Mouse (Mus musculus) erythroblast, adult 5-6 weeks (primary cell): Measurements from ENCODE around the gene Arhgap1. TPM values are rescaled to one million over a fixed set of nuclear protein-coding genes. Genes with fewer than 3 reads are reported as not detected.

Source experiments
- ATAC-seq: replicated peaks from 2 replicates; pipeline ENCODE4 v1.8.0; 2016; ENCODE audit warnings: moderate number of reproducible peaks, mild to moderate bottlenecking, moderate TSS enrichment, inconsistent platforms; ENCODE audit not compliant: poor library complexity, low FRiP score, severe bottlenecking
- total RNA-seq, 2 experiments: library from RNA; stranded (forward) in 1 of 2; stranded (reverse) in 1 of 2; fragments of 150-400 nt in 1 of 2; fragments of 200-764, 138-1000 nt in 1 of 2; gene quantifications; 2 replicates each; pipeline versions ENCODE4 v1.2.3 to v1.2.4; 2015 to 2017; ENCODE audit warnings: low replicate concordance in 2 of 2

Arhgap1 gene
- total RNA-seq, 2 experiments from 2014 or later: 29.9 to 46.7 TPM

DNA sequence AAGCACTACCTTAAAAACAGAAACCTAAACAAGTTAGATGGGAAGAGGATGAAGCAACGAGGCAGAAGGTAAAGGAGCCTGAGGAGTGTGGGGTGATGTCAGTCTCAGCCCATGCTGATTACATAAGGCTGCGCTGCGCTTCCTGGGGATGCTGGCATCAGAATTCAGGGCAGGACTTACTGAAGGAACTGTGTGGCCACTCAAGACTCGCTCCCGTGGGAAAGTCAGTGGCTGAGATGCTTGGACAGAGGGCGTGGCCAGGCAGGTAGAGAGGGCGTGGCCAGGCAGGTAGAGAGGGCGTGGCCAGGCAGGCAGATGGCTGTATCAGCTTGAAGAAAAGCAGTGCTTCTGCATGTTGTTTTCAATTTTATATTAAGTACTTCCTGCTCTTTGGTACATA is 34.3 kb downstream of the Arhgap1 start:
- ATAC-seq: no peak

DNA sequence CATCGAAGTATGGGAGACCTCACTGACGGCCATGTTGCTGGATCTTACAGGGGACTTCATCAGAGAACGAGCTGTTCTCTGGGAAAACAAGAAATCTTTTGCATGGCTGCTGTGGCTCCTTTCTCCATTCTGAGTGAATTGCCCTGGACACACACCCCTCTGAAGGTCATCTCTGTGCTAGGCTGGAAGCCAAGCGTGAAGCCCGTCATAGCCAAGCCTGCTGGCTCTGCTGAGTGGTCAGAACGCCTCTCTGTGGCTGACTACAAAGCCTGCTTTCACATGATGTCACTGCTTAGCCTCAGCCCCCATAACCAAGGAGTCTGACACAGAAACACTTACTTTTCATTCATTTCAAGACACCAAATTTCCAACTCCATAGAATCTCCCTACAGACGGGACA is 39.8 kb downstream of the Arhgap1 start:
- ATAC-seq: no peak

DNA sequence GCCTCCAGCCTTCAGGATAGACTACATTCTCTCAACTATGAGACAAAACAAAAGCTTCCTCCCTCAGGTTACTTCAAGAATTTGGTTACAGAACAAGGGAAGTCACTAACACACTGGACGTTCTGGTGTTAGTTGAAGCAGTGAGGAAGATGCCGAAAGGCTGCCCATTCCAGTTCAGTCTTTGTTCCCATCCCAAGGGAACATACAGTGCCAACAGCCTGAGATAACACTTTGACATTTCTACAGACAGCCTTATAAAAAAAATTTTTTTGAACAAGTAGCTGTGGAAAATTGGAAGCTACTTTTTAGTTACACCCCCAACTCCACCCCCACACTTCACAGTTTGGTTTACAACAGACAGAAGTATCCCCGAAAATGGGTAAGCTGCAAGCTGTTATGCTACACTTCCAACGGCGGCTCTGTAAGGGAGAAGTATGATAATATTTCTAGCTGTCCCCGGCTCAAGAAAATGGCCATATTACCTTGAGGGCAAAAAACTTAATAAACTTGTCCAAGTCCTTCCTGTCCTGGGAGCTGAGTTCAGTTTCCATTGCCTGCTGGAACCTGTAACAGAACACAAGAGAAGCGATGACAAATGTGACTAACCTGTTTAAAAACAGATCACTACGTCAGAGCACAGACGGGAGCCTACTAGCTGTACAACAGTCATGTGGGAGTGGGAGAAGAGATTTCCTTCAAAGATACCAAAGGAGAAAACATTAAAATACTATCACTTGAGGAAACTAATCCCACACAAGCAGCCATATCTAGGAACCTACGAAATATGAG is 46.0 kb downstream of the Arhgap1 start:
- no peak for ATAC-seq

DNA sequence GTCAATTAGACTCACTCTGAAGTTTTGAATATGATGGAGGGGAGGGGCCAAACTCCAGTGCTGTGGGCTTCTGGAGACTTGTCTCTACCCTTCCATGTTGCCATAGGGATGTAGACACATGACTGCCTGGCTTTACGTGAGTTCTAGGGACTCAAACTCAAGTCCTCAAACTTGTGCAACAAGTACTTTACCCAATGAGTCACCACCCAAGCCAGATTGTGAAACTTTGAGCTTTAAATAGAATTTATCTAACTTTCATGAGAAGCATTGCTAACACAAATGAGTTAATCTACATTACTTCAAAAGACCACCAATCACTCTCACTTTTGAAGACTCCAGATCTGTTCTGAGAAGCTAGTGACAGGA is 46.5 kb downstream of the Arhgap1 start:
- ATAC-seq: no peak

- ATAC-seq: no peak
These were observed 49.6 kb downstream of the Arhgap1 start for GRCm38 (mm10) chr2:91699225-91699624.

- ATAC-seq: no peak
These were observed 51.7 kb downstream of the Arhgap1 start for GRCm38 (mm10) chr2:91701366-91701765.

GRCm38 (mm10) chr2:91705736-91706135 is 56.1 kb downstream of the Arhgap1 start:
- ATAC-seq: no peak

DNA sequence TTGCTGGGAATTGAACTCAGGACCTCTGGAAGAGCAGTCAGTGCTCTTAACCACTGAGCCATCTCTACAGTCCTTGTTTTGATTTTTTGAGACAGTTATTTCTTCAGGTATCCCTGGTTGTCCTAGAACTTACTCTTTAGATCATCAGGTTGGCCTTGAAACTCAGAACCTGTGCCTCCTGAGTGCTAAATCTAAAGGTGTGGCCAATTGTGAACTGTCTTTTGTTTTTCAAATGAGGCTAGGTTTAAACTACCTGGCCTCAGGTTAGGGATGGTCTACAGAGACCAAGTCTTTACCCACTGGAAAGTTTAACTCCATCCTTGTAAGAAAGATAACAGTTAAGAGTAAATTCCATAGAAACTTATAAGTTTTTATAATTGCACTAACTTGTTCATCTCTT is 56.8 kb downstream of the Arhgap1 start:
- no peak for ATAC-seq

GRCm38 (mm10) chr2:91708361-91708760 is 58.7 kb downstream of the Arhgap1 start:
- ATAC-seq: no peak

GRCm38 (mm10) chr2:91710272-91711234 is 60.9 kb downstream of the Arhgap1 start, which contains the start of the genes Atg13 and Harbi1:
Gene Atg13 (minus strand): TSS chr2:91710576.
Gene Harbi1 (plus strand): TSS chr2:91710852.
- ATAC-seq: peak; percentile 97

GRCm38 (mm10) chr2:91711256-91711925 is 61.7 kb downstream of the Arhgap1 start:
- ATAC-seq: peak; percentile 11; the same call in 1 of the 2 replicates

- ATAC-seq: no peak
These were observed 65.3 kb downstream of the Arhgap1 start for GRCm38 (mm10) chr2:91714921-91715320.

DNA sequence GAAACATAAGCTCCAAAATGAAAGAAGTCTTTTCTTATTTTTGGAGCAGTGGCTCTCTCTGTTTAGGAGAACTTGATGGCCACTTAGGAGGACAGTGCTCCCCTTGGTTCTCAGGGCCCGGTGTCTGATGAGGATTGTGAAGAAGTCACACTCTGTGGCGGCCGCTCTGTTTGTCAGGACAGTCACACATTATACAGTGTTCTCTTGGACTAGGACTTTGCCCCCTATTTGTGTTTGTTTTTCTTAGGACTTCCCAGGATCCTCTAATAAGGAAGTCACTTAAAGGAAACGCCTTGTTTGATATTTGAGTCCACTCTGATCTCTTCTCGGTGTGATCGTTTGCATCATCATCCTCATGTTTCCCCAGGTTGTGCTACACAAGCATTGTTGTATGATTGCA is 68.6 kb downstream of the Arhgap1 start:
- no peak for ATAC-seq

Other genes with a start within 250 kb of the Arhgap1 start
- gene 1110051M20Rik, start 205.2 kb upstream of the Arhgap1 start, total RNA-seq (2015; ENCODE audit: low replicate concordance): 0.38 and 1.3 TPM in 2 replicates
- gene 1110051M20Rik, start 205.2 kb upstream of the Arhgap1 start, total RNA-seq (2017; ENCODE audit: low replicate concordance): 0.94 TPM in 1 of 2 replicates, not detected in the other
- 0.19 and 0.42 TPM in 2 replicates for gene Lrp4, start 192.3 kb upstream of the Arhgap1 start, total RNA-seq (2015; ENCODE audit: low replicate concordance)
- gene Lrp4, start 192.3 kb upstream of the Arhgap1 start, total RNA-seq (2017; ENCODE audit: low replicate concordance): 1.5 and 2.5 TPM in 2 replicates
- gene Ckap5, start 123.1 kb upstream of the Arhgap1 start, total RNA-seq (2015; ENCODE audit: low replicate concordance): 25.6 and 28.2 TPM in 2 replicates
- gene Ckap5, start 123.1 kb upstream of the Arhgap1 start, total RNA-seq (2017; ENCODE audit: low replicate concordance): 42.2 and 42.3 TPM in 2 replicates
- gene F2, start 13.4 kb upstream of the Arhgap1 start, total RNA-seq (2015; ENCODE audit: low replicate concordance): not detected in 2 replicates
- not detected in 2 replicates for gene F2, start 13.4 kb upstream of the Arhgap1 start, total RNA-seq (2017; ENCODE audit: low replicate concordance)
- 0.77 and 1.0 TPM in 2 replicates for gene Zfp408, start 69 bp upstream of the Arhgap1 start, total RNA-seq (2015; ENCODE audit: low replicate concordance)
- gene Zfp408, start 69 bp upstream of the Arhgap1 start, total RNA-seq (2017; ENCODE audit: low replicate concordance): 2.1 and 6.5 TPM in 2 replicates
- 18.8 and 26.9 TPM in 2 replicates for gene Atg13, start 60.7 kb downstream of the Arhgap1 start, total RNA-seq (2015; ENCODE audit: low replicate concordance)
- gene Atg13, start 60.7 kb downstream of the Arhgap1 start, total RNA-seq (2017; ENCODE audit: low replicate concordance): 7.0 and 15.3 TPM in 2 replicates
- 0.63 and 6.0 TPM in 2 replicates for gene Harbi1, start 61.0 kb downstream of the Arhgap1 start, total RNA-seq (2015; ENCODE audit: low replicate concordance)
- 1.9 and 2.5 TPM in 2 replicates for gene Harbi1, start 61.0 kb downstream of the Arhgap1 start, total RNA-seq (2017; ENCODE audit: low replicate concordance)
- gene Ambra1, start 80.3 kb downstream of the Arhgap1 start, total RNA-seq (2015; ENCODE audit: low replicate concordance): 16.5 and 32.2 TPM in 2 replicates
- 15.8 and 30.9 TPM in 2 replicates for gene Ambra1, start 80.3 kb downstream of the Arhgap1 start, total RNA-seq (2017; ENCODE audit: low replicate concordance)